Mouse (Mus musculus) G1E-ER4 (cell line): ENCODE results near the gene Gpc3. TPM values are rescaled to one million over a fixed set of nuclear protein-coding genes. Genes with fewer than 3 reads are reported as not detected.

Source experiments
- GATA1 ChIP-seq: IDR thresholded peaks from one replicate; pipeline ENCODE4 v1.8.0; 2012; ENCODE audit warnings: low read length, inconsistent platforms
- polyA plus RNA-seq: library from polyadenylated mRNA; stranded (reverse); fragments of >175 nt; gene quantifications from 2 replicates; pipeline ENCODE4 v1.2.3, GENCODE M21; 2012

Gene Gpc3
- polyA plus RNA-seq, 1 experiment, result not detected

DNA sequence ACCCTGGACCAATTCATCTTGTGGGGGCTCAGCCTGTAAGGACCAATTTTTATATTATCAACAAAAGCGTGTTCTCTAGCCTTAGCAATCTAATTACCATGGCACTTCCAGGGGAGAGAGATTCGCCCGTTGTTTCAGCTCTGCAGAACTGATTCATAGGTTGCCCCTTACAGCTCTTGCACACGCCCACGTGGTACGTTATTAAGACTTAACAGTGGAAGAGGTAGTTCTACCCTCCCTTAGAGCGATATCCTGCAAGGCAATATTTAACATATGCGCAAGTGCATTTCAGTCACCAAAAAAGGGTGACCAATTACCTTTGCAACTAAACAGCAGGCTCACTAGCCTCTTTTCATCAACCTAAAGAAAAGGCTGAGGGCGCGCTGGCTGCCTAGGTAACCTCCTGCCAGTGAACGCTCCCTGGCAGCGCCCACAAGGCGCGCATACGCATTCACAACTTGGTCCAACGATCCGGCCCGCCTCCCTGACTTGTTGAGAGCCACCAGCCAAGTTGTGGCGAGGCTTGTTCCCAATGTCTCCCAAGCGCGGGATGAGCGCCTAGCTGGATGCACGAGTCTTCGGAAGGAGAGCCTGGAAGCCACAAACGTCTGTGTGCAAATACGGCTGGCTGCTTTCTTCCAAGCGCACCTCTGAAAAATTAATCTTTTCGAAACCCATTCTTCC lies 1.6 kb downstream of the Gpc3 start:
- TF ChIP-seq GATA1, result no peak

DNA sequence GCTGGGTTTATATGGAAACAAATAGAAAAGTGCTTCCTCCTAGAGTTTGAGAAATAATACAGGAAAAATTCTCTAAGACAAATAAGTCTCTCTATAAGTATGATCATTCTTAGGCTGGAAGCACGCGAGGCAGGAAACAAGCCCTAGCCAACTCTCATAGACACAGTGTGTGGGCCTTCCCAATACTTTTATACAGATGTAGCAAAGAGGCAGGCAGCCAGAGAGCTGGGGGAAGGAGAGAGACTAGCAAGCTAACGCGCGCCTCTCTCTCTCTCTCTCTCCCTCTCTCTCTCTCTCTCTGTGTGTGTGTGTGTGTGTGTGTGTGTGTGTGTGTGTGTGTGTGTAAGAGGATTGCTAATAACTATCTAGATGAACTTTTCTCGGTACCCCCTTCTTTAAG lies 2.2 kb downstream of the Gpc3 start:
- no peak for TF ChIP-seq GATA1

DNA sequence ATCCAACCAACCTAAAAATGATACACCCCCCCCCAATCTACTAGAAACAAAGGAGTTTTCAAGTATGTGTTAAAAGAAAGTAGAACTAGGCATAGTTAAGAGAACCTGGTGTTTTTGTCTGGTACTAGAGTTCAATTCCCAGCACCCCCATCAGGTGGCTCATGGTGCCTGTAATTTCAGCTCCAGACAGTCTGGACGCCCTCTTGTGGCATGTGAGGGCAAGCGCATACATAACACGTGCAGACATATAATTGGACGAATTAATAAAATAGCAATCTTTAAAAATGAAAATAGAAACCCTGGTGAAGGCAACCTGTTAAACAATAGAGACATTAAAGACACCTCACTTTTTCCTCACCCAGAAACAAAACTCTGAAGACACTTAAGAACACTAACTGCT lies 10.6 kb downstream of the Gpc3 start:
- no peak for TF ChIP-seq GATA1

- no peak for TF ChIP-seq GATA1
Observed at GRCm38 (mm10) chrX:52599246-52599645, 14.5 kb downstream of the Gpc3 start.

DNA sequence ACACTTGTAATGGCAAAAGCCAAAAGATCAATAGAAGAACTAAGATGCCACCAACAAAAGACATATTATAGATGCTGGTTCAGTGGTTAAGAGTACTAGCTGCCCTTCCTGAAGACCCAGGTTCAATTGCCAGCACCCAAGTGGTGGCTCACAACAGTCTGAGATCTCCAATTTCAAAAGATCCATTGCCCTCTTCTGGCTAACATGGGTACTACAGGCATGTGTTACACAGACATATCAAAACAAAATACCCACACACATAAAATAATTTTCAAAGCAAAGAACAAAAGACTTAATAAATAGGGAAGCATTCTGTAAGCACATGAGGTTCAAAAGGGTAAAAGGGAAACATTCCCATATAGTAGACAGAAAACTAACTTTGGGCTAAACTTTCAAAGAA lies 26.1 kb downstream of the Gpc3 start:
- TF ChIP-seq GATA1, result no peak

- TF ChIP-seq GATA1, result no peak
Observed at GRCm38 (mm10) chrX:52559995-52560394, 53.8 kb downstream of the Gpc3 start.

DNA sequence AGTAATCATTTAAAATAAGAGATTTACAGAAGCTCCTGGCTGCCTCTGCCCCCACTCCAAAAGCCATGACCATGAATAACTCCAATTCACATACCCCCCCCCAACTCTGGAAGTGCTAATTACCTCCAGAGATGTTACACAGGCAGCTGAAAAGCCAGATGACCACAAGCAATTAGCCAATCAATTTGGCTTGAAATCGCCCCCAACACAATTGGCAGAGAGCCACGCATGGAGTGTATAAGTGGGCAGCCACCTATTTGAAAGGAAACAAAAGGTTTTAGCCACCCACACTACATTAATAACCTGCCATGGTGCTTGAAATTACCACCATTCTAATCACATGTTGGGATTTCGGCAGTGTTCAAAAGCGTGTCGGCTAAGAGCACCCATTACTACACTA lies 55.2 kb downstream of the Gpc3 start:
- TF ChIP-seq GATA1, result no peak

- TF ChIP-seq GATA1, result no peak
Observed at GRCm38 (mm10) chrX:52557489-52557888, 56.3 kb downstream of the Gpc3 start.

- TF ChIP-seq GATA1, result no peak
Observed at GRCm38 (mm10) chrX:52551296-52551695, 62.5 kb downstream of the Gpc3 start.

DNA sequence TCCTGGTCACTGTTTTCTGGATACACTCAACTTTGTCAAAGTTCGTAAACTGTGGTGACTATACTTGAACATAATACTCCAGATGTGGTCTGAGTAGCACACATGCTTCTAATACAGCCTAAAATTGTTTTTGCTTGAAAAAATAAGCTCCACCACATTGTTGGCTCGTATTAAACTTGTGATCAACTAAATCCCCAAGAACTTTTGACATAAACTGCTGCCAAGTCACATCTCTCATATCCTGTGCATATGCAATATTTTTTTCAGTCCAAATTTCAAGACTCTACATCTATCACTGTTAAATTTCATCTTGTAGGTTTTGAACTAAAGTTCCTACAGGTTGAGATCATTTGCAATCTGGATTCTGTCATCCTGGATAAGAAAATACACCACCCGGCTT lies 69.1 kb downstream of the Gpc3 start:
- no peak for TF ChIP-seq GATA1

- TF ChIP-seq GATA1, result no peak
Observed at GRCm38 (mm10) chrX:52537282-52537681, 76.5 kb downstream of the Gpc3 start.

- no peak for TF ChIP-seq GATA1
Observed at GRCm38 (mm10) chrX:52533766-52534165, 80.0 kb downstream of the Gpc3 start.

- TF ChIP-seq GATA1, result no peak
Observed at GRCm38 (mm10) chrX:52533098-52533497, 80.7 kb downstream of the Gpc3 start.

- TF ChIP-seq GATA1, result no peak
Observed at GRCm38 (mm10) chrX:52532124-52532523, 81.6 kb downstream of the Gpc3 start.

DNA sequence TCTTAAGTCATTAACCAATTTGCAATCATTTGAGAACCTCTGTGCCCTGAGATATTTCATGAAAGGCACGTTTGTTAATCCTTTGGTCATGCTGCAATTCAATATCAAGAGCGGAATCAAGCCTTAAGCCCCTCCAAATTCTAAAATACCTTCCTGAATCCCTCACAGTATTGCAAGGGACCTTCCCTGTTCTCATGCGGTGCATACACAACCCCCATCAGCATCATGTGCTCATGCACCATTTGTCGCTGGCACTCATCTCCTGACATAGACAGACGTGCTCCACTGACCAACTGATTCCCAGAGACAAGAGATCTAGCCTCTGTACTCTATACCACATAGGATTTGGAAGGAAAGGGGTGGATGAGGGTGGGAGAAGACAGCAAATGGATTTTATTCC lies 87.7 kb downstream of the Gpc3 start:
- TF ChIP-seq GATA1, result no peak

- TF ChIP-seq GATA1, result no peak
Observed at GRCm38 (mm10) chrX:52525132-52525531, 88.6 kb downstream of the Gpc3 start.

DNA sequence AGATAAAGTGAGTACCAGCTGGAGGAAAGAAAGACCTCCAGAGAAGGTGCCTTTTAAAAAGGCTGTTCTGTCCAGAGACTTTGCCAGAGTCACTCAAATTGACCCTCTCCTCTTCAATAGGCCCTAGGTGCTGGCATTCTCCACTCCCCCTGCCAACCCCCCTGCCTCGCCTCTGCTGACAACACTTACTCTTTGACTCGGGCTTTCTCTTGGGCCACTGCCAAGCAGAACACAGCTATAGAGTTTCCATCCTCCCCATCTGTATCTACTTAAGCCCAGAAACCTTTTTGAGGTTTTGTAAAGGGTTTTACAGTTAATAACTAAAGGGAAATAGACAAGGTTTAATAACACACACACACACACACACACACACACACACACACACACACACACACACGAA lies 99.2 kb downstream of the Gpc3 start:
- no peak for TF ChIP-seq GATA1

- no peak for TF ChIP-seq GATA1
Observed at GRCm38 (mm10) chrX:52511151-52511550, 102.6 kb downstream of the Gpc3 start.
